Mouse (Mus musculus) CH12.LX (cell line): ENCODE results near the gene Cdk5rap3. TPM values are rescaled to one million over a fixed set of nuclear protein-coding genes. Genes with fewer than 3 reads are reported as not detected.

ENCODE experiments used
- DNase-seq: peaks from one replicate; pipeline ENCODE4 v3.0.0-alpha.2; 2013; ENCODE audit errors: extremely low read depth
- H3K27ac ChIP-seq: 2 replicates; pipeline ENCODE4 v1.5.1; 2012; ENCODE audit warnings: low read depth, mild to moderate bottlenecking, control low read depth, moderate library complexity; ENCODE audit not compliant: insufficient read depth
- H3K27me3 ChIP-seq: replicated peaks from 2 replicates; pipeline ENCODE3; 2012; ENCODE audit warnings: inconsistent platforms
- H3K36me3 ChIP-seq, 2 experiments: replicated peaks in 1 of 2; 2 replicates each; pipeline versions ENCODE3 to v1.6.1; 2012; ENCODE audit warnings: inconsistent platforms in 1 of 2, low read length in 1 of 2, mild to moderate bottlenecking in 1 of 2, mixed read lengths in 1 of 2, moderate library complexity in 1 of 2; ENCODE audit not compliant: control insufficient read depth in 1 of 2, insufficient read depth in 1 of 2
- H3K4me1 ChIP-seq, 2 experiments: 2 replicates each; pipeline ENCODE4 v1.6.1; 2012; ENCODE audit warnings: inconsistent platforms in 1 of 2, moderate library complexity in 1 of 2; ENCODE audit not compliant: insufficient read depth in 2 of 2, control insufficient read depth in 1 of 2
- H3K4me2 ChIP-seq: 2 replicates; pipeline ENCODE4 v1.6.1; 2012; ENCODE audit warnings: low read depth, mild to moderate bottlenecking, control low read depth; ENCODE audit not compliant: poor library complexity, insufficient read depth, severe bottlenecking
- H3K4me3 ChIP-seq, 3 experiments: fragments of 150-350 bp in 1 of 3; sonication (generic) in 1 of 3; replicated peaks in 1 of 3; 2 replicates each; pipeline versions ENCODE3 to v1.5.1; 2011 to 2012; ENCODE audit warnings: low read depth in 2 of 3, low read length in 2 of 3, mild to moderate bottlenecking in 2 of 3, moderate library complexity in 2 of 3, control low read depth in 1 of 3, improper control_type of control experiment in 1 of 3, inconsistent platforms in 1 of 3, mixed read lengths in 1 of 3; ENCODE audit not compliant: poor library complexity in 1 of 3
- H3K79me2 ChIP-seq: replicated peaks from 2 replicates; pipeline ENCODE4 v1.6.1; 2012; ENCODE audit warnings: mild to moderate bottlenecking, moderate library complexity; ENCODE audit not compliant: control insufficient read depth, poor library complexity, insufficient read depth, severe bottlenecking; ENCODE audit errors: extremely low read depth
- H3K9ac ChIP-seq: 2 replicates; pipeline ENCODE4 v1.6.1; 2012; ENCODE audit warnings: low read depth, mild to moderate bottlenecking, control low read depth, moderate library complexity; ENCODE audit not compliant: insufficient read depth
- H3K9me3 ChIP-seq: replicated peaks from 2 replicates; pipeline ENCODE3; 2012; ENCODE audit warnings: low read length, inconsistent platforms, mixed read lengths
- CTCF ChIP-seq, 2 experiments: IDR thresholded peaks in 1 of 2; conservative IDR thresholded peaks in 1 of 2; 2 replicates each; pipeline ENCODE4 v1.5.1; 2011 to 2012; ENCODE audit warnings: low read depth in 2 of 2, low read length in 2 of 2, improper control_type of control experiment in 1 of 2, inconsistent platforms in 1 of 2, mild to moderate bottlenecking in 1 of 2, moderate library complexity in 1 of 2
- E2F4 ChIP-seq: IDR thresholded peaks from 2 replicates; pipeline ENCODE4 v1.6.1; 2011; ENCODE audit warnings: low read depth, low read length, improper control_type of control experiment; ENCODE audit not compliant: insufficient replicate concordance
- EP300 ChIP-seq: IDR thresholded peaks from 2 replicates; pipeline ENCODE4 v1.6.1; 2011; ENCODE audit warnings: low read length, improper control_type of control experiment
- HCFC1 ChIP-seq: IDR thresholded peaks from 2 replicates; pipeline ENCODE4 v1.6.1; 2012; ENCODE audit warnings: low read depth, mild to moderate bottlenecking, inconsistent platforms, low read length, improper control_type of control experiment
- IRF4 ChIP-seq: IDR thresholded peaks from 2 replicates; pipeline ENCODE4 v1.6.1; 2014; ENCODE audit warnings: low read depth, mild to moderate bottlenecking, inconsistent platforms, low read length, improper control_type of control experiment
- JUND ChIP-seq: conservative IDR thresholded peaks from 2 replicates; pipeline ENCODE4 v1.6.1; 2011; ENCODE audit warnings: low read depth, low read length, improper control_type of control experiment
- KAT2A ChIP-seq: IDR thresholded peaks from 2 replicates; pipeline ENCODE4 v1.6.1; 2012; ENCODE audit warnings: low read length, improper control_type of control experiment, inconsistent platforms; ENCODE audit not compliant: insufficient replicate concordance
- MAFK ChIP-seq: IDR thresholded peaks from 2 replicates; pipeline ENCODE4 v1.6.1; 2011; ENCODE audit warnings: low read length, improper control_type of control experiment; ENCODE audit not compliant: insufficient replicate concordance
- MAX ChIP-seq: IDR thresholded peaks from 2 replicates; pipeline ENCODE4 v1.6.1; 2011; ENCODE audit warnings: low read length, improper control_type of control experiment
- MAZ ChIP-seq: IDR thresholded peaks from 2 replicates; pipeline ENCODE4 v1.6.1; 2012; ENCODE audit warnings: low read depth, mild to moderate bottlenecking, inconsistent platforms, low read length, improper control_type of control experiment, moderate library complexity
- MEF2A ChIP-seq: IDR thresholded peaks from 2 replicates; pipeline ENCODE4 v1.6.1; 2014; ENCODE audit warnings: low read depth, mild to moderate bottlenecking, inconsistent platforms, low read length, improper control_type of control experiment, borderline replicate concordance
- NRF1 ChIP-seq: IDR thresholded peaks from 2 replicates; pipeline ENCODE4 v1.6.1; 2014; ENCODE audit warnings: low read depth, mild to moderate bottlenecking, inconsistent platforms, low read length, improper control_type of control experiment, moderate library complexity
- POLR2AphosphoS2 ChIP-seq: IDR thresholded peaks from 2 replicates; pipeline ENCODE4 v1.6.1; 2011; ENCODE audit warnings: low read depth, low read length, improper control_type of control experiment
- RAD21 ChIP-seq: IDR thresholded peaks from 2 replicates; pipeline ENCODE4 v1.6.1; 2011; ENCODE audit warnings: low read depth, mild to moderate bottlenecking, low read length, improper control_type of control experiment, moderate library complexity
- RCOR1 ChIP-seq: conservative IDR thresholded peaks from 2 replicates; pipeline ENCODE4 v1.6.1; 2012; ENCODE audit warnings: low read depth, mild to moderate bottlenecking, inconsistent platforms, low read length, improper control_type of control experiment
- SMC3 ChIP-seq: IDR thresholded peaks from 2 replicates; pipeline ENCODE4 v1.6.1; 2011; ENCODE audit warnings: low read depth, low read length, improper control_type of control experiment
- TCF12 ChIP-seq: IDR thresholded peaks from 2 replicates; pipeline ENCODE4 v1.6.1; 2014; ENCODE audit warnings: low read depth, mild to moderate bottlenecking, inconsistent platforms, low read length, improper control_type of control experiment
- UBTF ChIP-seq: IDR thresholded peaks from 2 replicates; pipeline ENCODE4 v1.6.1; 2012; ENCODE audit warnings: low read depth, mild to moderate bottlenecking, inconsistent platforms, low read length, improper control_type of control experiment, moderate library complexity
- USF2 ChIP-seq: conservative IDR thresholded peaks from 2 replicates; pipeline ENCODE4 v1.6.1; 2011; ENCODE audit warnings: low read depth, low read length, improper control_type of control experiment
- ZC3H11A ChIP-seq: IDR thresholded peaks from 2 replicates; pipeline ENCODE4 v1.6.1; 2012; ENCODE audit warnings: low read depth, mild to moderate bottlenecking, inconsistent platforms, low read length, improper control_type of control experiment
- ZNF384 ChIP-seq: IDR thresholded peaks from 2 replicates; pipeline ENCODE4 v1.6.1; 2012; ENCODE audit warnings: low read depth, low read length, improper control_type of control experiment, inconsistent platforms
- dilution Hi-C: fragments of 300-500 bp; cut with MboI; formaldehyde crosslinking; loops from 2 replicates; pipeline ENCODE4 v1.14.3; 2020; ENCODE audit warnings: low sequenced_read_pairs; ENCODE audit not compliant: extremely low pct_unique_long_range_greater_than_20kb, extremely low pct_ligation_motif_present
- in situ Hi-C: fragments of 300-500 bp; cut with MboI; formaldehyde crosslinking; loops from 3 replicates; pipeline ENCODE4 v1.14.3; 2019; ENCODE audit warnings: low sequenced_read_pairs, low pct_ligation_motif_present, low pct_unique_long_range_greater_than_20kb, mixed read lengths
- polyA plus RNA-seq: library from polyadenylated mRNA; unstranded; fragments of >175 nt; gene quantifications from 2 replicates; pipeline ENCODE4 v1.2.1, GENCODE M21; 2012; ENCODE audit warnings: low read depth; ENCODE audit not compliant: insufficient read length
- total RNA-seq, 2 experiments: library from RNA; depleted of rRNA; stranded (reverse); fragments of 300-350 nt in 1 of 2; fragments of >200 nt in 1 of 2; gene quantifications; 2 replicates each; pipeline ENCODE4 v1.2.3; 2012 to 2014

Cdk5rap3 gene
- total and polyA plus RNA-seq, 3 experiments = 61.6 to 112 (median 70.3) TPM

GRCm38 (mm10) chr11:96928691-96929090 is 12.4 kb upstream of the Cdk5rap3 start:
- no peak overlapping the region for H3K27ac ChIP-seq
- DNase-seq = no peak
- no peak overlapping the region for H3K9ac ChIP-seq
- no peak overlapping the region for H3K4me2 ChIP-seq
- H3K4me1 ChIP-seq = 0 out of 4 replicates have a peak, but pooled peaks cover 0 to 4% of the 10 kb centered on the region in 2 experiments
- H3K36me3 ChIP-seq = no peaks in the 10 kb centered on the region
- no peaks in the 10 kb centered on the region for H3K79me2 ChIP-seq
- in situ Hi-C loops (loop anchor here (5.0 kb wide), 1 partner anchor 34 kb away; no protein-coding TSS in a partner anchor), dilution Hi-C loops (no loop called here)
- no peak for TF ChIP-seq USF2
- TF ChIP-seq E2F4 = no peak
- peaks cover 42% of the 10 kb centered on the region for H3K27me3 ChIP-seq
- no peak overlapping the region for H3K4me3 ChIP-seq
- H3K9me3 ChIP-seq = no peaks in the 10 kb centered on the region

GRCm38 (mm10) chr11:96928088-96928487 is 11.8 kb upstream of the Cdk5rap3 start, which contains the start of gene Prr15l:
TSS of gene Prr15l (plus strand) at chr11:96928104.
- Histone ChIP-seq H3K36me3 (no peaks in the 10 kb centered on the region), H3K9ac (no peak within 1 kb of the TSS), H3K4me2 (no peak within 1 kb of the TSS), H3K27ac (no peak within 1 kb of the TSS), H3K79me2 (no peaks in the 10 kb centered on the region), H3K4me3 (no peak within 1 kb of the TSS), H3K9me3 (no peaks in the 10 kb centered on the region), H3K4me1 (0 out of 4 replicates have a peak, but pooled peaks cover 0 to 4% of the 10 kb centered on the region in 2 experiments), H3K27me3 (peaks cover 44% of the 10 kb centered on the region)
- no peak for DNase-seq
- dilution Hi-C loops (no loop called here), in situ Hi-C loops (loop anchor here (5.0 kb wide), 1 partner anchor 34 kb away; no protein-coding TSS in a partner anchor)
- TF ChIP-seq TCF12 = no peak
- TF ChIP-seq HCFC1 = no peak
- no peak for TF ChIP-seq IRF4
- no peak for TF ChIP-seq NRF1
- TF ChIP-seq E2F4 = no peak
- TF ChIP-seq MAX = no peak
- TF ChIP-seq ZNF384 = no peak
- no peak for TF ChIP-seq JUND
- TF ChIP-seq ZC3H11A = no peak
- no peak for TF ChIP-seq MAZ

- H3K4me2 ChIP-seq = no peak overlapping the region
- no peak overlapping the region for H3K4me3 ChIP-seq
- no peak overlapping the region for H3K9ac ChIP-seq
- DNase-seq = no peak
- in situ Hi-C loops (loop anchor here (5.0 kb wide), 1 partner anchor 36 kb away; no protein-coding TSS in a partner anchor), dilution Hi-C loops (no loop called here)
- no peak for TF ChIP-seq MAX
- TF ChIP-seq RAD21 = peak; percentile 26
- no peak for TF ChIP-seq SMC3
- no peak for TF ChIP-seq RCOR1
- TF ChIP-seq IRF4 = no peak
- no peak for TF ChIP-seq KAT2A
- TF ChIP-seq CTCF (conservative IDR thresholded peaks at IDR 0.05 in 1 of 2, IDR thresholded peaks at IDR 0.05 in 1 of 2; ENCODE audit: low read depth in 2 of 2, low read length in 2 of 2) = peak in 1 of 2 experiments; percentile 29; a peak in 1 of 4 replicates
- no peak for TF ChIP-seq MAFK
- no peak for TF ChIP-seq UBTF
- no peak for TF ChIP-seq E2F4
- no peak for TF ChIP-seq ZNF384
- TF ChIP-seq MEF2A = no peak
- TF ChIP-seq EP300 = no peak
- no peak for TF ChIP-seq POLR2AphosphoS2
- no peaks in the 10 kb centered on the region for H3K79me2 ChIP-seq
- H3K36me3 ChIP-seq = no peaks in the 10 kb centered on the region
- H3K27me3 ChIP-seq = peaks cover 42% of the 10 kb centered on the region
- H3K9me3 ChIP-seq = no peaks in the 10 kb centered on the region
- 0 out of 4 replicates have a peak, but pooled peaks cover 0 to 4% of the 10 kb centered on the region in 2 experiments for H3K4me1 ChIP-seq
- no peak overlapping the region for H3K27ac ChIP-seq
Observed at GRCm38 (mm10) chr11:96926587-96926986, 10.3 kb upstream of the Cdk5rap3 start.
